Mouse (Mus musculus) bone marrow macrophage, adult 2 months (primary cell): ENCODE data around the gene Igbp1b.

ENCODE experiments used
- CTCF ChIP-seq: IDR thresholded peaks from 2 replicates; pipeline ENCODE4 v1.5.1; 2012; ENCODE audit warnings: low read depth, mild to moderate bottlenecking, low read length, moderate library complexity
- POLR2A ChIP-seq: IDR thresholded peaks from 2 replicates; pipeline ENCODE4 v1.6.1; 2012; ENCODE audit warnings: mild to moderate bottlenecking, low read depth, low read length, borderline replicate concordance

GRCm38 (mm10) chr6:138672704-138673141 is 14.4 kb upstream of the Igbp1b start:
- no peak for TF ChIP-seq POLR2A
- TF ChIP-seq CTCF = no peak
